17 mouse cellular contexts compared by ENCODE assay signal in the genomic region with DNA sequence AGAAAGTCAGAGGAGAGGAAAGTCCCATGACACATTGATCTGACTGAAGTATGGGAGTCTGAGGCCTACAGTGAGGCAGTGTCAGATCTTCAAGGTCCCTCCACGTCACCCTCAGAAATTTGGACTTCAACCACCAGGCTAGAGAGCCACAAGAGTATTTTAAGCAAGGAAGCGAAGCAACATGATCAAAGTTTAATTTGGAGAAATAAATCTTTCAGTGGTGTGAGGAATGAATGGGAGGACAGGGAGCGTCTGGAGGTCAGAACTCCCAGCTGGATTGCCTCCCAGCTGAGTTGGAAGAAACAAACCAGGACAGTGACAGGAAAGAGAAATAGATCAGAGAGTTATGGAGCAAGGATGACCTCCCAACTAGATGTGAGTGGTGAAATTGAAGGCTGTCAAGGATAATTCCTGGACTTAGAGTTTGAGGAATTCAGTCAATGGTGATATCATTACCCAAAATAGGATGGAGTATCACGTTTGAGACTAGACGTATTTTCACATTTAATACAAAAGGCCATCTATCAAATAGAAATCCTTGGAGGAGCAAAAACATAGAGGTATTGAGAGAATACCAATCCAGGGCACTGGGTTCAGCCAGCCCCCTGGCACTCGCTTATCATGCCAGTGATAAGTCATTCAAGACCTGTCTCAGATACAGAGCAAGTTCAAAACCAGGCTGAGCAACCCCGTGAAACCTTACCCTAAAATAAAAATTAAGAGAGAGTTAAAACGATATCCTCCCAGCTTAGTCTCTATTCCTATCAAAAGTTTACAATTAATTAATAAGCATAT.
A peak's percentile ranks its signal among the peaks of the same experiment; 100 is the strongest.
DNase-seq lines count a peak whose midpoint lies in the region; ATAC-seq and TF ChIP-seq lines count a peak whose summit lies in the region.
"Had no signal": no experiment of that assay in that cellular context is flagged by ENCODE, and none has a peak within 500 bp of the region (broad histone marks: within the 10 kb centered on the region; RNA-seq: fewer than 3 reads in every experiment).

No protein-coding gene starts in this region.

- no peak overlapping the region for H3K4me3 ChIP-seq in stomach, postnatal 0 days (ENCODE audit: low read depth, low read length)
- H3K4me3 ChIP-seq: embryonic facial prominence, embryonic 12.5 days; heart, embryonic 15.5 days; liver, embryonic 13.5 days; midbrain, embryonic 13.5 days had no signal

- no peak for TF ChIP-seq EP300 in stomach, postnatal 0 days (optimal IDR thresholded peaks at IDR 0.05)

- H3K9me3 ChIP-seq in stomach, postnatal 0 days (ENCODE audit: control insufficient read depth, low read length), result no peaks in the 10 kb centered on the region
- H3K9me3 ChIP-seq: embryonic facial prominence, embryonic 12.5 days; heart, embryonic 15.5 days; liver, embryonic 13.5 days; midbrain, embryonic 13.5 days had no signal

- no peak overlapping the region for H3K4me2 ChIP-seq in stomach, postnatal 0 days (replicated peaks; ENCODE audit: low read depth)
- H3K4me2 ChIP-seq: embryonic facial prominence, embryonic 12.5 days; heart, embryonic 15.5 days; liver, embryonic 13.5 days; midbrain, embryonic 13.5 days had no signal

- 61% methylated on average over 8 of the region's 8 CpGs for WGBS in stomach, postnatal 0 days

- no peaks in the 10 kb centered on the region for H3K36me3 ChIP-seq in stomach, postnatal 0 days (ENCODE audit: control insufficient read depth, insufficient read depth, low read length)
- H3K36me3 ChIP-seq: embryonic facial prominence, embryonic 12.5 days; heart, embryonic 15.5 days; liver, embryonic 13.5 days; midbrain, embryonic 13.5 days had no signal

- intact Hi-C loops in gastrocnemius, postnatal 36 days (cut with DNase I), result no loop called here

- DNase-seq in gastrocnemius, postnatal 25 days, result peak; percentile 6
- DNase-seq in gastrocnemius, postnatal 36 days, result no peak
- peak; percentile 5 to 9 for DNase-seq in adrenal gland, postnatal 36 days
- peak; percentile 54 for DNase-seq in kidney, postnatal 14 days
- peak; percentile 57 for DNase-seq in lung, postnatal 36 days
- DNase-seq in c-Kit-positive CD71-positive TER-119-positive erythroid progenitor cells, embryonic 14.5 days (ENCODE audit: low spot score), result no peak
- DNase-seq in spleen, adult 18-20 months, result no peak
- DNase-seq in stomach, postnatal 0 days (ENCODE audit: low spot score), result no peak
- DNase-seq: cerebellum, postnatal 14 days; gastrocnemius, postnatal 10 days; liver, embryonic 13.5 days; right cerebral cortex, postnatal 4 days; thymus, postnatal 4 days had no signal

- no peaks in the 10 kb centered on the region for H3K4me1 ChIP-seq in stomach, postnatal 0 days (replicated peaks; ENCODE audit: control insufficient read depth, insufficient read depth)
- H3K4me1 ChIP-seq: embryonic facial prominence, embryonic 12.5 days; heart, embryonic 15.5 days; liver, embryonic 13.5 days; midbrain, embryonic 13.5 days had no signal

- no peak for ATAC-seq in stomach, postnatal 0 days (ENCODE audit: low FRiP score, low TSS enrichment)
- ATAC-seq: hindbrain, embryonic 16.5 days; midbrain, embryonic 13.5 days had no signal

- TF ChIP-seq CTCF in stomach, postnatal 0 days (IDR thresholded peaks at IDR 0.05; ENCODE audit: low read depth), result no peak

- H3K27ac ChIP-seq in stomach, postnatal 0 days (replicated peaks), result no peak overlapping the region
- H3K27ac ChIP-seq: embryonic facial prominence, embryonic 12.5 days; heart, embryonic 15.5 days; liver, embryonic 13.5 days; midbrain, embryonic 13.5 days had no signal

- H3K27me3 ChIP-seq in stomach, postnatal 0 days (ENCODE audit: control insufficient read depth, insufficient read depth, low read length), result no peaks in the 10 kb centered on the region
- H3K27me3 ChIP-seq: embryonic facial prominence, embryonic 12.5 days; heart, embryonic 15.5 days; liver, embryonic 13.5 days; midbrain, embryonic 13.5 days had no signal

- no peak overlapping the region for H3K9ac ChIP-seq in stomach, postnatal 0 days (ENCODE audit: low read length)
- H3K9ac ChIP-seq: embryonic facial prominence, embryonic 12.5 days; heart, embryonic 15.5 days; liver, embryonic 13.5 days; midbrain, embryonic 13.5 days had no signal

Comparison
In these comparisons a context has a peak if more than half of its experiments do, and no peak if none do; other contexts are left out.
1. DNase-seq: peak in gastrocnemius, postnatal 25 days (single experiment), adrenal gland, postnatal 36 days (2 of 2), kidney, postnatal 14 days (single experiment) and lung, postnatal 36 days (single experiment); none in gastrocnemius, postnatal 36 days (0 of 2), c-Kit-positive CD71-positive TER-119-positive erythroid progenitor cells, embryonic 14.5 days (single experiment), spleen, adult 18-20 months (0 of 2) and stomach, postnatal 0 days (single experiment).